Mouse (Mus musculus) right cerebral cortex, postnatal 14 days (tissue): ENCODE measurements around the gene Ptprt.
"Not testable (repeated sequence)": the region's sequence is repeated elsewhere in the genome, so short reads cannot be mapped to it uniquely, and the experiment has no call there.

Source experiments
- DNase-seq: peaks from one replicate; pipeline ENCODE4 v3.0.0; 2022

Ptprt gene

DNA sequence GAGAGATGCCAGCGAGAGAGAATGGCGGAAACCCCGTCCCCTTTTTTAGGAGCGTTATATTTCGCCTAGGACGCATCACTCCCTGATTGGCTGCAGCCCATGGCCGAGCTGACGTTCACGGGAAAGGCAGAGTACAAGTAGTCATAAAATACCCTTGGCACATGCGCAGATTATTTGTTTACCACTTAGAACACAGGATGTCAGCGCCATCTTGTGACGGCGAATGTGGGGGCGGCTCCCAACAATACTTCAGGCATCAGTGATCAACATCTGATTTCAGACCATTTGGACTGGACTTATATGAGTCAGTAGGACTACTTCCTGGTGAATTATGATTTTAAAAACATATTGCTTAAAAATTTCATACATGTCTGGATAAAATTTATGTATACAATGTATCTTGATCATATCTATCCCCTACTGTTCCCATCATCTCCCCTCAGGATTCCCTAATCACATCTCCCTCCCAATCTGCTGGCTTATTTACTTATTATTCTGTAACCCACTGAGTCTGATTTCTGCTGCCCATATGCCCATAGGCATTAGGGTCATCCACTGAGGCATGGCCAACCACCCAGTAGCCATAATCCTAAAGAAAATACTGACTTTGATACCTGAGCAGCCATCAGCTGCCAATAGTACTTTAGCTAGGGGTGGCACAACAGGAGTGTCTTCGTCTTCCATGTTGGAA lies 1148.9 kb downstream of the Ptprt start:
- not testable (repeated sequence) for DNase-seq

GRCm38 (mm10) chr2:161511101-161511759 lies 1149.7 kb downstream of the Ptprt start:
- DNase-seq: no peak

- no peak for DNase-seq
These were observed 1161.6 kb downstream of the Ptprt start for GRCm38 (mm10) chr2:161499097-161499899.

DNA sequence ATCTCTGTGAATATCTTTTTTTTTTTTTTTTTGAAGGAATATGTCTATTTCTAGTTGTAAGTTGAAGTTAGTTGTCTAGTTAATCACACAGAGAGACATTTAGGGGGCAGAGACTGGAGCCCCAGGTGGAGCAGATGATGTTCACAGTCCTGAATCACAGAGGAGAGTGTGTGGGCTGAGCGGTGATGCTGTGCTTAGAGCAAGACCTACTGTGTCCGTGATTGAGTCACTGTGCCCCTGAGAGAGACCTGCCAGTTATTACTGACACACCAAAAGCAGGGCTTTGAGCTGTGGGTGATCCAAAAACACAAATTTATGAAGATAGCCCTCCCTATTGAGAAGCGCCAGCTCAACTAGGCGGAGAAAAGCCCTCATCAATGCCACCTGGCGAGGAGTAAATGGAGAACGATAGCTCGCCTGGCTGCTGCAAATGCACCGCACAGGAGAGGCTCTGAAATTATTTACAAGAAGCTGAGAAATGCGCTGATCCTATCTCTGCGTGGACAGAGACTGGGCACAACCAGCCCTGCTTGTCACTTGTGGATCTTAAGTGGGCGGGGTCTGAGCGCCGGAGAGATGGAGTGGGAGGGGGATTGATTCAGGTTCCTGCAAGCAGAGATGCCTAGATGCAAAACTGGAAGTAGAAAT lies 1162.4 kb downstream of the Ptprt start:
- no peak for DNase-seq

GRCm38 (mm10) chr2:161481741-161482140 lies 1179.2 kb downstream of the Ptprt start:
- no peak for DNase-seq

DNA sequence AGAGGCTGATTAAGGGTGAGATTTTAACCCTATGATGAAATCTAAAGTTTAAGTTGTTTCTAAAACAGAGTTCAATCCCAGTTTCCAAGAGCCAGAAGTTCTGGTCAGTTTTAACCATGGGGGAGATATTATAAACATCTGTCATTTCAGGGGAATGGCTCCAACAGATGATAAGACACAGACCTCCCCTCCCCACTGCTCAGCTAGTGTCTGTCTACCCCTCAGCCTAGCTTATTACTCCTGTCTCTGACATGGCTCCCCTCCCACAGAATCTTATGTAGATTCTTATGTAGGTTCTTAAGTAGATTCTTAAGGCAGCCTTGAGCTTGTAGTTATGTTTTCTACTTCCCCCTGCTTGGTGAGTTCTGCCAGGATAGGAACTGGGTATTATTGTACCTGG lies 1180.5 kb downstream of the Ptprt start:
- no peak for DNase-seq
